Mouse (Mus musculus): Measurements from ENCODE around the gene Zdhhc24. TPM values are rescaled to one million over a fixed set of nuclear protein-coding genes. Genes with fewer than 3 reads are reported as not detected.

Zdhhc24 gene
- polyA plus RNA-seq, 1 experiment from 2014 or later, result 9.8 TPM

GRCm38 (mm10) chr19:4925121-4925860 is 46.8 kb downstream of the Zdhhc24 start:
- Histone ChIP-seq H3K9me3 (no peaks in the 10 kb centered on the region), H3K27ac (no peak overlapping the region), H3K4me1 (replicated peaks) (peaks cover 13% of the 10 kb centered on the region), H3K4me2 (replicated peaks) (no peak overlapping the region), H3K9ac (no peak overlapping the region), H3K4me3 (replicated peaks) (no peak overlapping the region), H3K36me3 (peaks cover 34% of the 10 kb centered on the region), H3K27me3 (replicated peaks) (no peaks in the 10 kb centered on the region)
- WGBS, result 93% methylated on average over 11 of the region's 11 CpGs
- no peak for ATAC-seq

GRCm38 (mm10) chr19:4927904-4928531 is 49.5 kb downstream of the Zdhhc24 start, which contains the start of gene Dpp3:
TSS of gene Dpp3 (minus strand) at chr19:4928287.
- peak within 1 kb of the TSS; percentile 51 for H3K9ac ChIP-seq
- ATAC-seq, result peak; percentile 99
- no peaks in the 10 kb centered on the region for H3K9me3 ChIP-seq
- peaks cover 7% of the 10 kb centered on the region; the same call in 1 of the 2 replicates for H3K36me3 ChIP-seq
- peak within 1 kb of the TSS; percentile 68 for H3K4me2 ChIP-seq (replicated peaks)
- H3K27ac ChIP-seq, result peak within 1 kb of the TSS; percentile 55; the same call in 1 of the 2 replicates
- WGBS, result under 1% methylated on average over 32 of the region's 32 CpGs
- H3K4me3 ChIP-seq (replicated peaks), result peak within 1 kb of the TSS; percentile 61
- H3K27me3 ChIP-seq (replicated peaks), result no peaks in the 10 kb centered on the region
- peaks cover 13% of the 10 kb centered on the region for H3K4me1 ChIP-seq (replicated peaks)

- H3K27me3 ChIP-seq (replicated peaks), result no peaks in the 10 kb centered on the region
- H3K9ac ChIP-seq, result peak overlapping the region; percentile 36
- H3K36me3 ChIP-seq, result 0 out of 2 replicates have a peak, but pooled peaks cover 5% of the 10 kb centered on the region
- H3K4me3 ChIP-seq (replicated peaks), result peak overlapping the region; percentile 61
- H3K9me3 ChIP-seq, result no peaks in the 10 kb centered on the region
- H3K27ac ChIP-seq, result 0 out of 2 replicates have a peak overlapping the region, but pooled peaks have one; percentile 22
- WGBS, result 60% methylated on average over 5 of the region's 5 CpGs
- H3K4me2 ChIP-seq (replicated peaks), result peak overlapping the region; percentile 68
- H3K4me1 ChIP-seq (replicated peaks), result peaks cover 13% of the 10 kb centered on the region
- no peak for ATAC-seq
Measured at GRCm38 (mm10) chr19:4928781-4929180, 50.3 kb downstream of the Zdhhc24 start.

Other genes with a start within 250 kb of the Zdhhc24 start
- 1.4 and 2.7 TPM in 2 replicates for gene Gm960, start 180.0 kb upstream of the Zdhhc24 start, polyA plus RNA-seq (2015; fragmentation: Nextera tagmentation; extraction: Ambion mirVana)
- gene Sptbn2, start 167.5 kb upstream of the Zdhhc24 start, polyA plus RNA-seq (2015; fragmentation: Nextera tagmentation; extraction: Ambion mirVana), result 1.4 and 1.7 TPM in 2 replicates
- 47.1 and 47.4 TPM in 2 replicates for gene Rbm4b, start 122.2 kb upstream of the Zdhhc24 start, polyA plus RNA-seq (2015; fragmentation: Nextera tagmentation; extraction: Ambion mirVana)
- gene Rbm4, start 84.8 kb upstream of the Zdhhc24 start, polyA plus RNA-seq (2015; fragmentation: Nextera tagmentation; extraction: Ambion mirVana), result 43.8 and 51.0 TPM in 2 replicates
- 32.4 and 35.3 TPM in 2 replicates for gene Gm21992, start 67.1 kb upstream of the Zdhhc24 start, polyA plus RNA-seq (2015; fragmentation: Nextera tagmentation; extraction: Ambion mirVana)
- 73.6 and 80.0 TPM in 2 replicates for gene Rbm14, start 67.0 kb upstream of the Zdhhc24 start, polyA plus RNA-seq (2015; fragmentation: Nextera tagmentation; extraction: Ambion mirVana)
- gene Ccs, start 39.3 kb upstream of the Zdhhc24 start, polyA plus RNA-seq (2015; fragmentation: Nextera tagmentation; extraction: Ambion mirVana), result 51.3 and 56.7 TPM in 2 replicates
- not detected in 2 replicates for gene Ccdc87, start 39.3 kb upstream of the Zdhhc24 start, polyA plus RNA-seq (2015; fragmentation: Nextera tagmentation; extraction: Ambion mirVana)
- gene Ctsf, start 23.5 kb upstream of the Zdhhc24 start, polyA plus RNA-seq (2015; fragmentation: Nextera tagmentation; extraction: Ambion mirVana), result 25.2 and 26.3 TPM in 2 replicates
- 1.2 and 1.7 TPM in 2 replicates for gene Actn3, start 759 bp upstream of the Zdhhc24 start, polyA plus RNA-seq (2015; fragmentation: Nextera tagmentation; extraction: Ambion mirVana)
- gene Bbs1, start 28.0 kb downstream of the Zdhhc24 start, polyA plus RNA-seq (2015; fragmentation: Nextera tagmentation; extraction: Ambion mirVana), result 2.3 TPM in 2 replicates
- 126 and 135 TPM in 2 replicates for gene Dpp3, start 49.6 kb downstream of the Zdhhc24 start, polyA plus RNA-seq (2015; fragmentation: Nextera tagmentation; extraction: Ambion mirVana)
- gene Peli3, start 64.5 kb downstream of the Zdhhc24 start, polyA plus RNA-seq (2015; fragmentation: Nextera tagmentation; extraction: Ambion mirVana), result 2.0 and 2.4 TPM in 2 replicates
- 102 and 116 TPM in 2 replicates for gene Mrpl11, start 83.5 kb downstream of the Zdhhc24 start, polyA plus RNA-seq (2015; fragmentation: Nextera tagmentation; extraction: Ambion mirVana)
- 0.21 and 0.24 TPM in 2 replicates for gene Npas4, start 111.6 kb downstream of the Zdhhc24 start, polyA plus RNA-seq (2015; fragmentation: Nextera tagmentation; extraction: Ambion mirVana)
- 4.6 and 4.9 TPM in 2 replicates for gene Slc29a2, start 145.2 kb downstream of the Zdhhc24 start, polyA plus RNA-seq (2015; fragmentation: Nextera tagmentation; extraction: Ambion mirVana)
- gene B4gat1, start 160.2 kb downstream of the Zdhhc24 start, polyA plus RNA-seq (2015; fragmentation: Nextera tagmentation; extraction: Ambion mirVana), result 36.1 and 36.2 TPM in 2 replicates
- 2.4 and 2.8 TPM in 2 replicates for gene AC124502.3, start 160.2 kb downstream of the Zdhhc24 start, polyA plus RNA-seq (2015; fragmentation: Nextera tagmentation; extraction: Ambion mirVana)
- 37.5 and 44.7 TPM in 2 replicates for gene Brms1, start 162.7 kb downstream of the Zdhhc24 start, polyA plus RNA-seq (2015; fragmentation: Nextera tagmentation; extraction: Ambion mirVana)
- gene Rin1, start 171.8 kb downstream of the Zdhhc24 start, polyA plus RNA-seq (2015; fragmentation: Nextera tagmentation; extraction: Ambion mirVana), result 2.7 and 3.9 TPM in 2 replicates
- 47.7 and 48.0 TPM in 2 replicates for gene Cd248, start 189.4 kb downstream of the Zdhhc24 start, polyA plus RNA-seq (2015; fragmentation: Nextera tagmentation; extraction: Ambion mirVana)
- gene Tmem151a, start 206.9 kb downstream of the Zdhhc24 start, polyA plus RNA-seq (2015; fragmentation: Nextera tagmentation; extraction: Ambion mirVana), result 5.6 and 6.5 TPM in 2 replicates
- 109 and 126 TPM in 2 replicates for gene Yif1a, start 209.9 kb downstream of the Zdhhc24 start, polyA plus RNA-seq (2015; fragmentation: Nextera tagmentation; extraction: Ambion mirVana)
- gene Cnih2, start 219.9 kb downstream of the Zdhhc24 start, polyA plus RNA-seq (2015; fragmentation: Nextera tagmentation; extraction: Ambion mirVana), result 12.7 and 13.4 TPM in 2 replicates
- gene Rab1b, start 228.4 kb downstream of the Zdhhc24 start, polyA plus RNA-seq (2015; fragmentation: Nextera tagmentation; extraction: Ambion mirVana), result 216 and 223 TPM in 2 replicates
- gene Klc2, start 239.9 kb downstream of the Zdhhc24 start, polyA plus RNA-seq (2015; fragmentation: Nextera tagmentation; extraction: Ambion mirVana), result 12.1 and 16.6 TPM in 2 replicates